Mouse (Mus musculus) G1E (cell line): ENCODE measurements around the gene Afm. TPM values are rescaled to one million over a fixed set of nuclear protein-coding genes. Genes with fewer than 3 reads are reported as not detected.

Experiments used
- ATAC-seq: 2 replicates; pipeline ENCODE4 v1.8.0; 2016; ENCODE audit warnings: mild to moderate bottlenecking; ENCODE audit not compliant: insufficient number of reproducible peaks, poor library complexity, low FRiP score, severe bottlenecking; ENCODE audit errors: extremely low read depth
- DNase-seq: peaks from one replicate; pipeline ENCODE4 v3.0.0; 2012; ENCODE audit warnings: low spot score
- H3K27me3 ChIP-seq: 2 replicates; pipeline ENCODE4 v1.6.1; 2012; ENCODE audit warnings: mild to moderate bottlenecking, low read length, inconsistent platforms; ENCODE audit not compliant: insufficient read depth
- H3K36me3 ChIP-seq: replicated peaks from 2 replicates; pipeline ENCODE3; 2012; ENCODE audit warnings: mild to moderate bottlenecking, inconsistent platforms
- H3K4me1 ChIP-seq: 2 replicates; pipeline ENCODE4 v1.6.1; 2012; ENCODE audit warnings: low read depth, low read length, inconsistent platforms, mixed read lengths; ENCODE audit not compliant: insufficient read depth
- H3K4me3 ChIP-seq: 2 replicates; pipeline ENCODE4 v1.5.1; 2012; ENCODE audit warnings: low read depth, mild to moderate bottlenecking, inconsistent platforms, low read length, moderate library complexity, mixed read lengths
- H3K9me3 ChIP-seq: replicated peaks from 2 replicates; pipeline ENCODE4 v1.6.1; 2012; ENCODE audit warnings: inconsistent platforms
- CTCF ChIP-seq: IDR thresholded peaks from 2 replicates; pipeline ENCODE4 v1.5.1; 2012; ENCODE audit warnings: low read depth, low read length, inconsistent platforms, mixed read lengths
- GATA1 ChIP-seq: IDR thresholded peaks from 2 replicates; pipeline ENCODE4 v1.6.1; 2012; ENCODE audit warnings: borderline replicate concordance, low read length, inconsistent platforms, mixed read lengths
- GATA2 ChIP-seq: IDR thresholded peaks from 2 replicates; pipeline ENCODE4 v1.6.1; 2012; ENCODE audit warnings: low read depth, low read length, inconsistent platforms, borderline replicate concordance
- POLR2AphosphoS5 ChIP-seq: IDR thresholded peaks from 2 replicates; pipeline ENCODE4 v1.6.1; 2012; ENCODE audit warnings: low read depth, low read length, inconsistent platforms; ENCODE audit not compliant: insufficient replicate concordance
- TAL1 ChIP-seq: conservative IDR thresholded peaks from 2 replicates; pipeline ENCODE4 v1.6.1; 2012; ENCODE audit warnings: low read depth, low read length, inconsistent platforms, mixed read lengths
- polyA plus RNA-seq: library from polyadenylated mRNA; stranded (reverse); fragments of >175 nt; gene quantifications from 2 replicates; pipeline ENCODE4 v1.2.3, GENCODE M21; 2012
- total RNA-seq, 2 experiments: library from RNA; stranded (forward) in 1 of 2; stranded (reverse) in 1 of 2; fragments of 200-1000 nt in 1 of 2; fragments of >200 nt in 1 of 2; fragmentation: Nextera tagmentation in 1 of 2; gene quantifications; 2 replicates each; pipeline ENCODE4 v1.2.3; 2014 to 2017

Gene Afm
- total RNA-seq (2014; fragmentation: Nextera tagmentation) (not detected in 2 replicates), total RNA-seq (2017) (0.06 TPM in 1 of 2 replicates, not detected in the other), polyA plus RNA-seq (not detected in 2 replicates)

- DNase-seq (no peak), ATAC-seq (no peak)
- no peaks in the 10 kb centered on the region for H3K27me3 ChIP-seq
- H3K9me3 ChIP-seq, result no peaks in the 10 kb centered on the region
- H3K4me1 ChIP-seq, result no peaks in the 10 kb centered on the region
- no peaks in the 10 kb centered on the region for H3K36me3 ChIP-seq
- no peak within 1 kb of the TSS for H3K4me3 ChIP-seq
- TF ChIP-seq GATA1, result no peak
- no peak for TF ChIP-seq TAL1
- no peak for TF ChIP-seq GATA2
- TF ChIP-seq POLR2AphosphoS5, result no peak
- TF ChIP-seq CTCF, result no peak
Measured at GRCm38 (mm10) chr5:90518356-90519100, at the start of gene Afm. Gene Afm (plus strand): TSS chr5:90518932.

GRCm38 (mm10) chr5:90470836-90471235 lies 47.9 kb upstream of the Afm start:
- no peaks in the 10 kb centered on the region for H3K36me3 ChIP-seq
- no peak overlapping the region for H3K4me3 ChIP-seq
- no peaks in the 10 kb centered on the region for H3K9me3 ChIP-seq
- ATAC-seq, result no peak
- DNase-seq, result no peak
- no peaks in the 10 kb centered on the region for H3K4me1 ChIP-seq
- TF ChIP-seq CTCF (no peak), POLR2AphosphoS5 (no peak), GATA2 (no peak), TAL1 (no peak), GATA1 (no peak)
- no peaks in the 10 kb centered on the region for H3K27me3 ChIP-seq

- Histone ChIP-seq H3K36me3 (no peaks in the 10 kb centered on the region), H3K4me1 (no peaks in the 10 kb centered on the region), H3K4me3 (no peak overlapping the region), H3K9me3 (no peaks in the 10 kb centered on the region), H3K27me3 (no peaks in the 10 kb centered on the region)
- TF ChIP-seq GATA1 (no peak), TAL1 (no peak), POLR2AphosphoS5 (no peak), CTCF (no peak), GATA2 (no peak)
- DNase-seq (no peak), ATAC-seq (no peak)
Measured at GRCm38 (mm10) chr5:90473902-90474301, 44.8 kb upstream of the Afm start.

GRCm38 (mm10) chr5:90474369-90474768 lies 44.4 kb upstream of the Afm start:
- DNase-seq (no peak), ATAC-seq (no peak)
- H3K9me3 ChIP-seq, result no peaks in the 10 kb centered on the region
- no peaks in the 10 kb centered on the region for H3K4me1 ChIP-seq
- H3K36me3 ChIP-seq, result no peaks in the 10 kb centered on the region
- H3K27me3 ChIP-seq, result no peaks in the 10 kb centered on the region
- no peak overlapping the region for H3K4me3 ChIP-seq
- TF ChIP-seq CTCF (no peak), GATA2 (no peak), GATA1 (no peak)

GRCm38 (mm10) chr5:90476741-90477140 lies 42.0 kb upstream of the Afm start:
- Histone ChIP-seq H3K9me3 (no peaks in the 10 kb centered on the region), H3K4me3 (no peak overlapping the region), H3K36me3 (no peaks in the 10 kb centered on the region), H3K27me3 (no peaks in the 10 kb centered on the region), H3K4me1 (no peaks in the 10 kb centered on the region)
- no peak for TF ChIP-seq TAL1
- DNase-seq (no peak), ATAC-seq (no peak)

- H3K27me3 ChIP-seq, result no peaks in the 10 kb centered on the region
- ATAC-seq (no peak), DNase-seq (no peak)
- H3K36me3 ChIP-seq, result no peaks in the 10 kb centered on the region
- H3K4me1 ChIP-seq, result no peaks in the 10 kb centered on the region
- TF ChIP-seq GATA1 (no peak), TAL1 (no peak), POLR2AphosphoS5 (no peak), GATA2 (no peak), CTCF (no peak)
- no peak overlapping the region for H3K4me3 ChIP-seq
- no peaks in the 10 kb centered on the region for H3K9me3 ChIP-seq
Measured at GRCm38 (mm10) chr5:90477308-90478140, 41.2 kb upstream of the Afm start.
